16 mouse cellular contexts compared by ENCODE assay signal in genomic region chr4:97001321-97001720, GRCm38 (mm10).
"Had no signal": no experiment of that assay in that cellular context is flagged by ENCODE, and none has a peak within 500 bp of the region (broad histone marks: within the 10 kb centered on the region; RNA-seq: fewer than 3 reads in every experiment).

No protein-coding gene starts in this region.

- H3K36me3 ChIP-seq: neural tube, embryonic 13.5 days; neural tube, embryonic 15.5 days; stomach, embryonic 15.5 days had no signal

- H3K4me2 ChIP-seq: neural tube, embryonic 13.5 days; neural tube, embryonic 15.5 days; stomach, embryonic 15.5 days had no signal

- H3K27ac ChIP-seq: neural tube, embryonic 13.5 days; neural tube, embryonic 15.5 days; stomach, embryonic 15.5 days; stomach, postnatal 0 days had no signal

- H3K9me3 ChIP-seq: neural tube, embryonic 13.5 days; neural tube, embryonic 15.5 days; stomach, embryonic 15.5 days had no signal

- DNase-seq: retina, postnatal 1 day; right cerebral cortex, adult 18-20 months; right cerebral cortex, postnatal 14 days; right cerebral cortex, postnatal 25 days; right cerebral cortex, postnatal 4 days; spleen, adult 18-20 months; thymus, adult 18-20 months; thymus, adult 2 months; thymus, postnatal 14 days; thymus, postnatal 25 days; thymus, postnatal 36 days; thymus, postnatal 4 days had no signal

- H3K4me3 ChIP-seq: neural tube, embryonic 13.5 days; neural tube, embryonic 15.5 days; stomach, embryonic 15.5 days had no signal

- H3K27me3 ChIP-seq: neural tube, embryonic 13.5 days; neural tube, embryonic 15.5 days; stomach, embryonic 15.5 days had no signal

- H3K4me1 ChIP-seq: neural tube, embryonic 13.5 days; neural tube, embryonic 15.5 days; stomach, embryonic 15.5 days had no signal

- H3K9ac ChIP-seq: neural tube, embryonic 13.5 days; neural tube, embryonic 15.5 days; stomach, embryonic 15.5 days had no signal
